Mouse (Mus musculus) neural tube, embryonic 11.5 days (tissue): ENCODE measurements around the gene Slc8a3. TPM values are rescaled to one million over a fixed set of nuclear protein-coding genes. Genes with fewer than 3 reads are reported as not detected.
A peak's percentile ranks its signal among the peaks of the same experiment; 100 is the strongest.
"Not testable (repeated sequence)": the region's sequence is repeated elsewhere in the genome, so short reads cannot be mapped to it uniquely, and the experiment has no call there.

Experiments used
- ATAC-seq: fragments of 200-750 bp; cut with Nextera tagmentation; 2 replicates; pipeline ENCODE4 v1.8.0; 2017; ENCODE audit warnings: moderate number of reproducible peaks, mild to moderate bottlenecking, moderate TSS enrichment, moderate library complexity; ENCODE audit not compliant: insufficient read depth, low FRiP score, low TSS enrichment
- DNase-seq: peaks from one replicate; pipeline ENCODE4 v3.0.0-alpha.2; 2015; ENCODE audit warnings: low spot score
- H3K27ac ChIP-seq: fragments of 300-500 bp; sonication (generic); 2 replicates; pipeline ENCODE4 v1.5.1; 2014; ENCODE audit warnings: low read depth, mild to moderate bottlenecking, low read length
- H3K27me3 ChIP-seq: fragments of 300-500 bp; sonication (generic); 2 replicates; pipeline ENCODE4 v1.6.1; 2014; ENCODE audit warnings: mild to moderate bottlenecking, low read length, mixed read lengths; ENCODE audit not compliant: control insufficient read depth, insufficient read depth
- H3K36me3 ChIP-seq: fragments of 300-500 bp; sonication (generic); 2 replicates; pipeline ENCODE4 v1.6.1; 2014; ENCODE audit warnings: mild to moderate bottlenecking, low read length, moderate library complexity, mixed read lengths; ENCODE audit not compliant: control insufficient read depth, insufficient read depth
- H3K4me1 ChIP-seq: fragments of 300-500 bp; sonication (generic); 2 replicates; pipeline ENCODE4 v1.6.1; 2014; ENCODE audit warnings: low read length, mixed read lengths; ENCODE audit not compliant: control insufficient read depth, insufficient read depth
- H3K4me2 ChIP-seq: fragments of 300-500 bp; sonication (generic); 2 replicates; pipeline ENCODE4 v1.6.1; 2014; ENCODE audit warnings: low read depth, mild to moderate bottlenecking, moderate library complexity
- H3K4me3 ChIP-seq: fragments of 300-500 bp; sonication (generic); 2 replicates; pipeline ENCODE4 v1.5.1; 2014; ENCODE audit warnings: low read depth, low read length
- H3K9ac ChIP-seq: fragments of 300-500 bp; sonication (generic); 2 replicates; pipeline ENCODE4 v1.6.1; 2014; ENCODE audit warnings: mild to moderate bottlenecking, low read length
- H3K9me3 ChIP-seq: fragments of 300-500 bp; sonication (generic); 2 replicates; pipeline ENCODE4 v1.6.1; 2016; ENCODE audit warnings: low read length; ENCODE audit not compliant: control insufficient read depth
- WGBS: fragments of 180-500 bp; shearing (Covaris S2); extraction: QIAGEN DNeasy Blood & Tissue Kit; methylation state at CpG from one replicate; pipeline ENCODE4 v1.1.7; 2014; 5-methylcytosine and 5-hydroxymethylcytosine counted together
- polyA plus RNA-seq: library from polyadenylated mRNA; unstranded; fragments of >200 nt; fragmentation: Nextera tagmentation; extraction: Ambion mirVana; gene quantifications from 2 replicates; pipeline ENCODE4 v1.2.1, GENCODE M21; 2014

Gene Slc8a3
- 1.7 TPM in 2 replicates for polyA plus RNA-seq

GRCm38 (mm10) chr12:81332875-81333421, at the start of gene Slc8a3:
Slc8a3 (minus strand) TSS chr12:81333180.
- Histone ChIP-seq H3K4me2 (peak within 1 kb of the TSS; percentile 97), H3K27me3 (0 out of 2 replicates have a peak, but pooled peaks cover 3% of the 10 kb centered on the region), H3K4me1 (peaks cover 3% of the 10 kb centered on the region; the same call in 1 of the 2 replicates), H3K36me3 (no peaks in the 10 kb centered on the region), H3K4me3 (peak within 1 kb of the TSS; percentile 57), H3K27ac (0 out of 2 replicates have a peak within 1 kb of the TSS, but pooled peaks have one; percentile 53), H3K9ac (peak within 1 kb of the TSS; percentile 74), H3K9me3 (no peaks in the 10 kb centered on the region)
- ATAC-seq: peak; percentile 72
- DNase-seq: peak; percentile 69
- under 1% methylated on average over 34 of the region's 47 CpGs for WGBS

DNA sequence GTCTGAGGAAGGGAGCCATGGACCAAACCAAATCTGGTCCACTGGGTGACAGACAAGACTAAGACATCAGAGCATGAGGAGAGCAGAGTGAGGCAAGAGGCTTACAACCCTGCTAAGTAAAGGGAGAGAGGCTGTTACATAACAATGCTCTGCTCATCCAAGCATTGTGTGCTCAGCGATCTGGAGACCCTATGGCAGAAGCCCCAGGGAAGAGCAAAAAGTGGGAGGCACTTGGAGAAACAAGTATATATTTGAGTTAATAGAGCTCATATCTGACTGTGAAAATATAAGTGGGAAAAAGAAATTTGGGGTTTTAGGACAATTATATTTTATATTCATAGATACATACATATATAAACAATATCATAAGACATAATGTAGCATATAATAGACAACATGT, 46.4 kb upstream of the Slc8a3 start, which contains the start of gene Gm4787:
Gm4787 (minus strand) TSS at position 101 of the 400 bp plus-strand sequence.
- H3K4me2 ChIP-seq, H3K9me3 ChIP-seq, H3K27ac ChIP-seq, H3K4me1 ChIP-seq, ATAC-seq, H3K36me3 ChIP-seq, H3K27me3 ChIP-seq, H3K4me3 ChIP-seq, DNase-seq, H3K9ac ChIP-seq: not testable (repeated sequence)
- 82% methylated on average over 1 of the region's 1 CpGs for WGBS

- WGBS: 71% methylated on average over 5 of the region's 5 CpGs
- H3K27me3 ChIP-seq: 0 out of 2 replicates have a peak, but pooled peaks cover 3% of the 10 kb centered on the region
- no peaks in the 10 kb centered on the region for H3K9me3 ChIP-seq
- H3K4me2 ChIP-seq: peak overlapping the region; percentile 97
- ATAC-seq: no peak
- H3K36me3 ChIP-seq: no peaks in the 10 kb centered on the region
- peaks cover 3% of the 10 kb centered on the region; the same call in 1 of the 2 replicates for H3K4me1 ChIP-seq
- DNase-seq: no peak
- no peak overlapping the region for H3K9ac ChIP-seq
- no peak overlapping the region for H3K27ac ChIP-seq
- H3K4me3 ChIP-seq: no peak overlapping the region
These were observed 861 bp upstream of the Slc8a3 start for GRCm38 (mm10) chr12:81333841-81334240.

DNA sequence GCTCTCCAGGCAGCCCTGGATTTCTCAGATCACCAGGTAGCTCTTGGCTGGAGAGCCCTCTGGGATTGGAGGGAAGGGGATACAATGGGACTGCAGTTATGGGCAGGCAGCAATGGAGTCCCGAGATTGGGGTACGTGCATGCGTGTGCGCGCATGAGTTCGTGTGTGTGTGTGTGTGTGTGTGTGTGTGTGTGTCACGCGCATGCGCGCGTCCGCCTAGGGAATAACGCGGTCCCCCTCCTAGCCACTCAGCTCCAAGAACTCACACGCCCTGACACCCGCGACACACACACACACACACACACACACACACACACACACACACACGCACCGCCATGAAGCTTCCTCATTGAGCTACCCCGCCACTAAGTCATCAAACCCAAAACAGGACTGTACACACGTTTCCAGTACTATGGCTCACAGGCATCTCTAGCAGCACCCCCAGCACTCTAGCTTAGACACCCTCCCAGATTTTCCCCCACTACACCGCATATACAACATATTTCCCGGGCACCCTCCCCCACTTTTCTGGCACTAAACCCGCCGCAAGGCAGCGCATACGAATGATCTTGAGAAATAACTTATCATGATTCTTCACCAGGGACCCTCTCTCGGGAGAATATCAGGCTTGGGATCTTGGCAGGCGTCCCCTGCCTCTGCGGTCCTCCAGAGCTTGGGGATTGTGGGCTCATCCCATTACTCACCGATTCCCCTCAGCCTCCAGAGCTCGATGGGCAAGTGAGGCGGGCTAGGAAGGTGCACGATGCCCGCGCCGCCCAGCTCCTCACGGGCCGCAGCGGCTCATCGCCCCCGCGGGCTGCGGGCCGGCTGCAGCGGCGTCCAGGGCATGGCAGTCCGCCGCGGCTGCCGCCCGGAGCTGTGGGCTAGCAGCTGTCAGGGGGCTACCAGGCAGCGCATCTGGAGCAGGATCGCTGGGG, 774 bp downstream of the Slc8a3 start:
- Histone ChIP-seq H3K4me2 (peak overlapping the region; percentile 97), H3K4me3 (peak overlapping the region; percentile 57), H3K27me3 (0 out of 2 replicates have a peak, but pooled peaks cover 3% of the 10 kb centered on the region), H3K4me1 (peaks cover 3% of the 10 kb centered on the region; the same call in 1 of the 2 replicates), H3K9ac (peak overlapping the region; percentile 74), H3K27ac (0 out of 2 replicates have a peak overlapping the region, but pooled peaks have one; percentile 53), H3K36me3 (no peaks in the 10 kb centered on the region), H3K9me3 (no peaks in the 10 kb centered on the region)
- DNase-seq: peak; percentile 71
- WGBS: under 1% methylated on average over 42 of the region's 54 CpGs
- ATAC-seq: peak; percentile 81

GRCm38 (mm10) chr12:81331046-81331638, 1.8 kb downstream of the Slc8a3 start:
- H3K27me3 ChIP-seq: 0 out of 2 replicates have a peak, but pooled peaks cover 3% of the 10 kb centered on the region
- no peaks in the 10 kb centered on the region for H3K36me3 ChIP-seq
- H3K9me3 ChIP-seq: no peaks in the 10 kb centered on the region
- H3K27ac ChIP-seq: no peak overlapping the region
- peak; percentile 56; the same call in 1 of the 2 replicates for ATAC-seq
- peak overlapping the region; percentile 57; the same call in 1 of the 2 replicates for H3K4me3 ChIP-seq
- peaks cover 3% of the 10 kb centered on the region; the same call in 1 of the 2 replicates for H3K4me1 ChIP-seq
- H3K9ac ChIP-seq: no peak overlapping the region
- WGBS: 22% methylated on average over 5 of the region's 5 CpGs
- no peak for DNase-seq
- peak overlapping the region; percentile 97; the same call in 1 of the 2 replicates for H3K4me2 ChIP-seq

DNA sequence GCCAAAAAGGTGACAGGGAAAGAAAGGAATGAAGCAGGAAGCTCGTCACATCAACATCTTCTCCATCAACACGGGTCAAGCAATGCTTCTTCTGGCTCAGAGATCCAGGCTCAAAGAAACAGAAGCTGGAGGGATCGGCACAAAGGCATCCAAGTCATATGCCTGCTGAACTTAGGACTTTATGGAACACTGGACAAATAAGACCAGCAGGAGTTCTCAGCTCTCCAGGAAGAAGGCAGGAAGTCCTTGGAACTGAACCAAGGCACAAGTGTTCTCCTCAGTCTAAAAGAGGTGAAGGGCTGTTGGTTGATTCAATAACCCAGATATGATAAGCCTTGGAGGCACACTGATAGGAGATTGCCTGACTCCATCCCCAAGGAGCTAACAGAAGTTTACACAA, 8.0 kb downstream of the Slc8a3 start:
- Histone ChIP-seq H3K27me3 (no peaks in the 10 kb centered on the region), H3K36me3 (no peaks in the 10 kb centered on the region), H3K4me2 (no peak overlapping the region), H3K9me3 (no peaks in the 10 kb centered on the region), H3K4me1 (no peaks in the 10 kb centered on the region), H3K9ac (no peak overlapping the region), H3K4me3 (no peak overlapping the region), H3K27ac (no peak overlapping the region)
- ATAC-seq (no peak), DNase-seq (no peak)
- WGBS: 86% methylated on average over 3 of the region's 3 CpGs

GRCm38 (mm10) chr12:81324116-81324515, 8.9 kb downstream of the Slc8a3 start:
- no peak overlapping the region for H3K27ac ChIP-seq
- H3K4me3 ChIP-seq: no peak overlapping the region
- no peaks in the 10 kb centered on the region for H3K4me1 ChIP-seq
- H3K9me3 ChIP-seq: no peaks in the 10 kb centered on the region
- no peak overlapping the region for H3K4me2 ChIP-seq
- no peaks in the 10 kb centered on the region for H3K36me3 ChIP-seq
- ATAC-seq (no peak), DNase-seq (no peak)
- H3K27me3 ChIP-seq: no peaks in the 10 kb centered on the region
- 93% methylated on average over 3 of the region's 3 CpGs for WGBS
- no peak overlapping the region for H3K9ac ChIP-seq

- no peak for ATAC-seq
- Histone ChIP-seq H3K9me3 (no peaks in the 10 kb centered on the region), H3K27me3 (no peaks in the 10 kb centered on the region), H3K36me3 (no peaks in the 10 kb centered on the region), H3K4me2 (no peak overlapping the region), H3K27ac (no peak overlapping the region), H3K4me3 (no peak overlapping the region), H3K9ac (no peak overlapping the region), H3K4me1 (no peaks in the 10 kb centered on the region)
- no peak for DNase-seq
- 74% methylated on average over 1 of the region's 1 CpGs for WGBS
These were observed 12.0 kb downstream of the Slc8a3 start for GRCm38 (mm10) chr12:81321021-81321420.
